Mouse (Mus musculus) MEL (cell line): ENCODE results near the gene Clic1. TPM values are rescaled to one million over a fixed set of nuclear protein-coding genes. Genes with fewer than 3 reads are reported as not detected.
A peak's percentile ranks its signal among the peaks of the same experiment; 100 is the strongest.

ENCODE experiments used
- DNase-seq: peaks from one replicate; pipeline ENCODE4 v3.0.0; 2011; ENCODE audit warnings: low read depth, low spot score
- H3K27ac ChIP-seq: 2 replicates; pipeline ENCODE4 v1.5.1; 2012; ENCODE audit warnings: low read depth, mild to moderate bottlenecking, control low read depth, low read length, moderate library complexity; ENCODE audit not compliant: control insufficient read depth
- H3K27me3 ChIP-seq, 2 experiments: fragments of 150-350 bp in 1 of 2; sonication (generic) in 1 of 2; 2 replicates each; pipeline ENCODE4 v1.6.1; 2012; ENCODE audit warnings: low read length in 2 of 2, mild to moderate bottlenecking in 2 of 2, improper control_type of control experiment in 1 of 2, moderate library complexity in 1 of 2; ENCODE audit not compliant: insufficient read depth in 2 of 2, control insufficient read depth in 1 of 2
- H3K36me3 ChIP-seq, 2 experiments: 2 replicates each; pipeline ENCODE4 v1.6.1; 2012 to 2014; ENCODE audit warnings: low read length in 2 of 2, improper control_type of control experiment in 1 of 2, inconsistent platforms in 1 of 2, mild to moderate bottlenecking in 1 of 2; ENCODE audit not compliant: insufficient read depth in 2 of 2, control insufficient read depth in 1 of 2
- H3K4me1 ChIP-seq, 2 experiments: fragments of 150-350 bp in 1 of 2; sonication (generic) in 1 of 2; 2 replicates each; pipeline ENCODE4 v1.6.1; 2012; ENCODE audit warnings: low read length in 2 of 2, improper control_type of control experiment in 1 of 2, mild to moderate bottlenecking in 1 of 2; ENCODE audit not compliant: insufficient read depth in 2 of 2, control insufficient read depth in 1 of 2
- H3K4me3 ChIP-seq, 2 experiments: fragments of 150-350 bp in 1 of 2; sonication (generic) in 1 of 2; 2 replicates each; pipeline ENCODE4 v1.5.1; 2012; ENCODE audit warnings: low read depth in 2 of 2, low read length in 2 of 2, mild to moderate bottlenecking in 2 of 2, moderate library complexity in 2 of 2, control low read depth in 1 of 2, improper control_type of control experiment in 1 of 2; ENCODE audit not compliant: control insufficient read depth in 1 of 2, insufficient read depth in 1 of 2
- H3K79me2 ChIP-seq: 2 replicates; pipeline ENCODE4 v1.6.1; 2012; ENCODE audit warnings: mild to moderate bottlenecking, low read length, moderate library complexity; ENCODE audit not compliant: control insufficient read depth, poor library complexity, insufficient read depth
- H3K9ac ChIP-seq: 2 replicates; pipeline ENCODE4 v1.6.1; 2012; ENCODE audit warnings: low read depth, mild to moderate bottlenecking, control low read depth, low read length, moderate library complexity; ENCODE audit not compliant: control insufficient read depth, poor library complexity, severe bottlenecking
- H3K9me3 ChIP-seq: fragments of 150-350 bp; sonication (generic); replicated peaks from 2 replicates; pipeline ENCODE4 v1.6.1; 2012; ENCODE audit warnings: mild to moderate bottlenecking, low read length, improper control_type of control experiment, moderate library complexity; ENCODE audit not compliant: insufficient read depth
- CTCF ChIP-seq, 3 experiments: IDR thresholded peaks in 2 of 3; conservative IDR thresholded peaks in 1 of 3; 2 replicates each; pipeline ENCODE4 v1.5.1; 2011 to 2012; ENCODE audit warnings: low read length in 3 of 3, low read depth in 2 of 3, mild to moderate bottlenecking in 2 of 3, improper control_type of control experiment in 1 of 3, inconsistent platforms in 1 of 3, mixed read lengths in 1 of 3, moderate library complexity in 1 of 3; ENCODE audit not compliant: control insufficient read depth in 1 of 3, insufficient read depth in 1 of 3, poor library complexity in 1 of 3, severe bottlenecking in 1 of 3
- E2F4 ChIP-seq: IDR thresholded peaks from 2 replicates; pipeline ENCODE4 v1.6.1; 2011; ENCODE audit warnings: low read depth, low read length, improper control_type of control experiment, borderline replicate concordance
- ELF1 ChIP-seq: IDR thresholded peaks from 2 replicates; pipeline ENCODE4 v1.6.1; 2014; ENCODE audit warnings: low read depth, mild to moderate bottlenecking, inconsistent platforms, low read length, improper control_type of control experiment, moderate library complexity
- EP300 ChIP-seq, 2 experiments: IDR thresholded peaks; 2 replicates each; pipeline ENCODE4 v1.6.1; 2011; ENCODE audit warnings: improper control_type of control experiment in 2 of 2, low read length in 2 of 2, low read depth in 1 of 2, mild to moderate bottlenecking in 1 of 2
- ETS1 ChIP-seq: IDR thresholded peaks from 2 replicates; pipeline ENCODE4 v1.6.1; 2012; ENCODE audit warnings: low read depth, mild to moderate bottlenecking, inconsistent platforms, low read length, improper control_type of control experiment, moderate library complexity
- GATA1 ChIP-seq: IDR thresholded peaks from 2 replicates; pipeline ENCODE4 v1.6.1; 2011; ENCODE audit warnings: low read depth, low read length, improper control_type of control experiment
- HCFC1 ChIP-seq: IDR thresholded peaks from 2 replicates; pipeline ENCODE4 v1.6.1; 2012; ENCODE audit warnings: low read depth, mild to moderate bottlenecking, inconsistent platforms, low read length, improper control_type of control experiment, moderate library complexity
- KAT2A ChIP-seq: conservative IDR thresholded peaks from 2 replicates; pipeline ENCODE4 v1.6.1; 2012; ENCODE audit warnings: low read depth, low read length, improper control_type of control experiment, inconsistent platforms
- MXI1 ChIP-seq: IDR thresholded peaks from 2 replicates; pipeline ENCODE4 v1.6.1; 2011; ENCODE audit warnings: mild to moderate bottlenecking, low read depth, low read length, improper control_type of control experiment
- MYC ChIP-seq: IDR thresholded peaks from 2 replicates; pipeline ENCODE4 v1.6.1; 2011; ENCODE audit warnings: low read depth, mild to moderate bottlenecking, low read length, improper control_type of control experiment, moderate library complexity
- NRF1 ChIP-seq: IDR thresholded peaks from 2 replicates; pipeline ENCODE4 v1.6.1; 2014; ENCODE audit warnings: low read depth, mild to moderate bottlenecking, inconsistent platforms, low read length, improper control_type of control experiment, moderate library complexity; ENCODE audit not compliant: poor library complexity, insufficient read depth, severe bottlenecking
- POLR2A ChIP-seq, 2 experiments: IDR thresholded peaks; 2 replicates each; pipeline ENCODE4 v1.6.1; 2011 to 2012; ENCODE audit warnings: low read length in 2 of 2, mild to moderate bottlenecking in 2 of 2, control low read depth in 1 of 2, improper control_type of control experiment in 1 of 2, low read depth in 1 of 2, moderate library complexity in 1 of 2; ENCODE audit not compliant: control insufficient read depth in 1 of 2, insufficient read depth in 1 of 2, poor library complexity in 1 of 2
- POLR2AphosphoS2 ChIP-seq: IDR thresholded peaks from 2 replicates; pipeline ENCODE4 v1.6.1; 2011; ENCODE audit warnings: low read length, improper control_type of control experiment
- POLR2AphosphoS5 ChIP-seq: IDR thresholded peaks from 2 replicates; pipeline ENCODE4 v1.6.1; 2012; ENCODE audit warnings: low read depth, borderline replicate concordance, mild to moderate bottlenecking, inconsistent platforms, low read length, moderate library complexity, mixed read lengths
- RCOR1 ChIP-seq: IDR thresholded peaks from 2 replicates; pipeline ENCODE4 v1.6.1; 2012; ENCODE audit warnings: low read depth, mild to moderate bottlenecking, inconsistent platforms, low read length, improper control_type of control experiment
- SIN3A ChIP-seq: IDR thresholded peaks from 2 replicates; pipeline ENCODE4 v1.6.1; 2012; ENCODE audit warnings: low read length, improper control_type of control experiment, inconsistent platforms
- TAL1 ChIP-seq: IDR thresholded peaks from 2 replicates; pipeline ENCODE4 v1.6.1; 2012; ENCODE audit warnings: mild to moderate bottlenecking, inconsistent platforms, low read length, moderate library complexity, mixed read lengths
- TBP ChIP-seq: IDR thresholded peaks from 2 replicates; pipeline ENCODE4 v1.8.0; 2011; ENCODE audit warnings: low read depth, low read length, improper control_type of control experiment
- TCF12 ChIP-seq: IDR thresholded peaks from 2 replicates; pipeline ENCODE4 v1.6.1; 2014; ENCODE audit warnings: low read depth, mild to moderate bottlenecking, inconsistent platforms, low read length, improper control_type of control experiment, moderate library complexity
- USF2 ChIP-seq, 2 experiments: IDR thresholded peaks; 2 replicates each; pipeline ENCODE4 v1.6.1; 2011 to 2012; ENCODE audit warnings: improper control_type of control experiment in 2 of 2, low read length in 2 of 2, borderline replicate concordance in 1 of 2, inconsistent platforms in 1 of 2, low read depth in 1 of 2, mild to moderate bottlenecking in 1 of 2; ENCODE audit not compliant: insufficient read depth in 1 of 2
- ZC3H11A ChIP-seq: IDR thresholded peaks from 2 replicates; pipeline ENCODE4 v1.6.1; 2012; ENCODE audit warnings: low read depth, mild to moderate bottlenecking, inconsistent platforms, low read length, improper control_type of control experiment
- ZMIZ1 ChIP-seq: IDR thresholded peaks from 2 replicates; pipeline ENCODE4 v1.6.1; 2012; ENCODE audit warnings: low read depth, mild to moderate bottlenecking, inconsistent platforms, low read length, improper control_type of control experiment, moderate library complexity
- ZNF384 ChIP-seq: IDR thresholded peaks from 2 replicates; pipeline ENCODE4 v1.6.1; 2012; ENCODE audit warnings: low read depth, mild to moderate bottlenecking, inconsistent platforms, low read length, improper control_type of control experiment
- polyA plus RNA-seq, 2 experiments: library from polyadenylated mRNA; stranded (reverse) in 1 of 2; unstranded in 1 of 2; fragments of >175 nt in 1 of 2; fragments of >200 nt in 1 of 2; gene quantifications; 2 replicates each; pipeline versions ENCODE4 v1.2.1 to v1.2.4; 2012; ENCODE audit warnings: low replicate concordance in 2 of 2, low read depth in 1 of 2; ENCODE audit not compliant: insufficient read length in 2 of 2, insufficient read depth in 1 of 2, missing spikeins in 1 of 2
- total RNA-seq: library from RNA; depleted of rRNA; stranded (reverse); fragments of 300-350 nt; gene quantifications from 2 replicates; pipeline ENCODE4 v1.2.3, GENCODE M21; 2012

Clic1 gene
- total and polyA plus RNA-seq, 3 experiments = 309 to 335 (median 333) TPM

GRCm38 (mm10) chr17:35045807-35046680 is 3.7 kb upstream of the Clic1 start (continued):
- TF ChIP-seq ETS1 (peak; percentile 58; the same call in 1 of the 2 replicates), ZNF384 (no peak), POLR2AphosphoS2 (peak; percentile 61; the same call in 1 of the 2 replicates), MXI1 (peak; percentile 51), HCFC1 (no peak), ZC3H11A (no peak), EP300 (IDR thresholded peaks at IDR 0.05; ENCODE audit: low read depth in 1 of 2, low read length in 2 of 2) (0 out of 4 replicates have a peak, but pooled peaks of 1 of the 2 experiments have one; percentile 42), USF2 (IDR thresholded peaks at IDR 0.05; ENCODE audit: borderline replicate concordance in 1 of 2, insufficient read depth in 1 of 2, low read depth in 1 of 2, low read length in 2 of 2) (no peak), POLR2AphosphoS5 (no peak), MYC (no peak), KAT2A (no peak)

GRCm38 (mm10) chr17:35046681-35047455 is 2.9 kb upstream of the Clic1 start, which contains the start of gene Msh5:
Msh5 (minus strand) TSS chr17:35046745.
- H3K9me3 ChIP-seq = no peaks in the 10 kb centered on the region
- H3K27ac ChIP-seq = peak within 1 kb of the TSS; percentile 98
- H3K36me3 ChIP-seq = peaks cover 0 to 28% of the 10 kb centered on the region in 2 experiments; a peak in 2 of 4 replicates
- H3K27me3 ChIP-seq = no peaks in the 10 kb centered on the region
- DNase-seq = peak; percentile 99
- H3K79me2 ChIP-seq = peaks cover 18% of the 10 kb centered on the region
- peak within 1 kb of the TSS; percentile 85 for H3K9ac ChIP-seq
- H3K4me3 ChIP-seq = peak within 1 kb of the TSS; percentile 47 to 53
- TF ChIP-seq ZMIZ1 = 0 out of 2 replicates have a peak, but pooled peaks have one; percentile 24
- peak; percentile 46; the same call in 1 of the 2 replicates for TF ChIP-seq HCFC1
- peak; percentile 24; the same call in 1 of the 2 replicates for TF ChIP-seq TCF12
- peak; percentile 34 for TF ChIP-seq MXI1
- peak; percentile 97; the same call in 1 of the 2 replicates for TF ChIP-seq E2F4
- peak; percentile 64 for TF ChIP-seq SIN3A
- no peak for TF ChIP-seq ELF1
- TF ChIP-seq CTCF (IDR thresholded peaks at IDR 0.05 in 2 of 3, conservative IDR thresholded peaks at IDR 0.05 in 1 of 3; ENCODE audit: control insufficient read depth in 1 of 3, insufficient read depth in 1 of 3, low read depth in 2 of 3, low read length in 3 of 3, poor library complexity in 1 of 3, severe bottlenecking in 1 of 3) = no peak
- TF ChIP-seq NRF1 = 0 out of 2 replicates have a peak, but pooled peaks have one; percentile 13
- TF ChIP-seq MYC = no peak
- TF ChIP-seq ETS1 = peak; percentile 35; the same call in 1 of the 2 replicates
- peak; percentile 66; the same call in 1 of the 2 replicates for TF ChIP-seq TBP
- TF ChIP-seq TAL1 = peak; percentile 8; the same call in 1 of the 2 replicates
- peak in 1 of 2 experiments; percentile 56; a peak in 1 of 4 replicates for TF ChIP-seq POLR2A (IDR thresholded peaks at IDR 0.05; ENCODE audit: control insufficient read depth in 1 of 2, insufficient read depth in 1 of 2, low read depth in 1 of 2, low read length in 2 of 2, poor library complexity in 1 of 2)
- no peak for TF ChIP-seq POLR2AphosphoS5
- peak; percentile 33 for TF ChIP-seq RCOR1
- TF ChIP-seq EP300 (IDR thresholded peaks at IDR 0.05; ENCODE audit: low read depth in 1 of 2, low read length in 2 of 2) = peak; percentile 47 to 53; a peak in 2 of 4 replicates
- 0 out of 2 replicates have a peak, but pooled peaks have one; percentile 36 for TF ChIP-seq GATA1
- H3K4me1 ChIP-seq = peaks cover 7 to 39% of the 10 kb centered on the region in 2 experiments
